In genomic region chr6:141474223-141474622, GRCm38 (mm10) we compare ENCODE assay signal across 23 mouse cellular contexts. TPM values are rescaled to one million over a fixed set of nuclear protein-coding genes. Genes with fewer than 3 reads are reported as not detected.
DNase-seq lines count a peak whose midpoint lies in the region; ATAC-seq lines count a peak whose summit lies in the region.
"Had no signal": no experiment of that assay in that cellular context is flagged by ENCODE, and none has a peak within 500 bp of the region (broad histone marks: within the 10 kb centered on the region; RNA-seq: fewer than 3 reads in every experiment).

No protein-coding gene starts in this region.

- DNase-seq in embryonic facial prominence, embryonic 10.5 days (ENCODE audit: low spot score), result no peak
- DNase-seq in heart, embryonic 10.5 days (ENCODE audit: low spot score), result no peak
- DNase-seq in MN1 (ENCODE audit: low spot score), result peak; percentile 58
- DNase-seq in forelimb bud, embryonic 11.5 days (ENCODE audit: low read depth, low spot score), result peak; percentile 23
- DNase-seq in urinary bladder, postnatal 4 days (ENCODE audit: low spot score in 2 of 2), result no peak
- DNase-seq: adrenal gland, postnatal 25 days; cerebellum, adult 11 months; cerebellum, adult 9-11 months; heart, postnatal 36 days; kidney, adult 2 months; kidney, postnatal 14 days; layer of hippocampus, postnatal 36 days; retina, postnatal 1 day; thymus, postnatal 25 days had no signal

- H3K4me2 ChIP-seq in embryonic facial prominence, embryonic 13.5 days, result no peak overlapping the region
- H3K4me2 ChIP-seq in heart, embryonic 16.5 days (ENCODE audit: low read depth, low read length), result no peak overlapping the region
- H3K4me2 ChIP-seq: hindbrain, embryonic 13.5 days; limb, embryonic 15.5 days; lung, embryonic 14.5 days; midbrain, embryonic 13.5 days; neural tube, embryonic 12.5 days; stomach, embryonic 15.5 days had no signal

- ATAC-seq in embryonic facial prominence, embryonic 13.5 days (ENCODE audit: insufficient number of reproducible peaks, insufficient read depth, low FRiP score, low TSS enrichment, low read depth), result no peak
- ATAC-seq in heart, embryonic 16.5 days (replicated peaks; ENCODE audit: extremely low read depth, insufficient read depth, low FRiP score), result peak; percentile 28; the same call in 1 of the 2 replicates
- ATAC-seq: midbrain, embryonic 13.5 days had no signal

- H3K27me3 ChIP-seq in embryonic facial prominence, embryonic 13.5 days, result no peaks in the 10 kb centered on the region
- H3K27me3 ChIP-seq in embryonic facial prominence, embryonic 10.5 days (replicated peaks; ENCODE audit: low read depth, poor library complexity, severe bottlenecking), result no peaks in the 10 kb centered on the region
- no peaks in the 10 kb centered on the region for H3K27me3 ChIP-seq in heart, embryonic 16.5 days (ENCODE audit: control insufficient read depth, insufficient read depth, low read length)
- no peaks in the 10 kb centered on the region for H3K27me3 ChIP-seq in heart, embryonic 10.5 days (ENCODE audit: insufficient read depth, poor library complexity, severe bottlenecking)
- H3K27me3 ChIP-seq: hindbrain, embryonic 13.5 days; limb, embryonic 15.5 days; midbrain, embryonic 13.5 days; neural tube, embryonic 12.5 days; stomach, embryonic 15.5 days had no signal

- no peak overlapping the region for H3K4me3 ChIP-seq in embryonic facial prominence, embryonic 13.5 days
- H3K4me3 ChIP-seq in embryonic facial prominence, embryonic 10.5 days, result no peak overlapping the region
- H3K4me3 ChIP-seq in heart, embryonic 16.5 days (ENCODE audit: low read length), result no peak overlapping the region
- H3K4me3 ChIP-seq in heart, embryonic 10.5 days, result no peak overlapping the region
- H3K4me3 ChIP-seq: hindbrain, embryonic 13.5 days; limb, embryonic 15.5 days; midbrain, embryonic 13.5 days; neural tube, embryonic 12.5 days; stomach, embryonic 15.5 days had no signal

- peaks cover 5% of the 10 kb centered on the region for H3K4me1 ChIP-seq in embryonic facial prominence, embryonic 13.5 days
- H3K4me1 ChIP-seq in embryonic facial prominence, embryonic 10.5 days, result no peaks in the 10 kb centered on the region
- no peaks in the 10 kb centered on the region for H3K4me1 ChIP-seq in heart, embryonic 16.5 days (ENCODE audit: control insufficient read depth, insufficient read depth, low read length)
- no peaks in the 10 kb centered on the region for H3K4me1 ChIP-seq in heart, embryonic 10.5 days
- H3K4me1 ChIP-seq: hindbrain, embryonic 13.5 days; midbrain, embryonic 13.5 days; neural tube, embryonic 12.5 days; stomach, embryonic 15.5 days had no signal

- no peak overlapping the region for H3K9ac ChIP-seq in embryonic facial prominence, embryonic 13.5 days
- no peak overlapping the region for H3K9ac ChIP-seq in heart, embryonic 16.5 days (ENCODE audit: low read length)
- H3K9ac ChIP-seq: hindbrain, embryonic 13.5 days; limb, embryonic 15.5 days; liver, embryonic 14.5 days; lung, embryonic 14.5 days; midbrain, embryonic 13.5 days; neural tube, embryonic 12.5 days; stomach, embryonic 15.5 days had no signal

- WGBS in embryonic facial prominence, embryonic 13.5 days, result 27% methylated on average over 2 of the region's 2 CpGs
- 78% methylated on average over 2 of the region's 2 CpGs for WGBS in embryonic facial prominence, embryonic 10.5 days
- 31% methylated on average over 2 of the region's 2 CpGs for WGBS in heart, embryonic 16.5 days
- WGBS in heart, embryonic 10.5 days, result 75% methylated on average over 2 of the region's 2 CpGs

- peaks cover 15% of the 10 kb centered on the region for H3K36me3 ChIP-seq in embryonic facial prominence, embryonic 13.5 days
- no peaks in the 10 kb centered on the region for H3K36me3 ChIP-seq in embryonic facial prominence, embryonic 10.5 days (replicated peaks)
- peaks cover 13% of the 10 kb centered on the region for H3K36me3 ChIP-seq in heart, embryonic 16.5 days (ENCODE audit: control insufficient read depth, insufficient read depth)
- H3K36me3 ChIP-seq in heart, embryonic 10.5 days, result peaks cover 16% of the 10 kb centered on the region; the same call in 1 of the 2 replicates
- H3K36me3 ChIP-seq: hindbrain, embryonic 13.5 days; limb, embryonic 15.5 days; midbrain, embryonic 13.5 days; neural tube, embryonic 12.5 days had no signal

- H3K9me3 ChIP-seq in embryonic facial prominence, embryonic 13.5 days, result no peaks in the 10 kb centered on the region
- H3K9me3 ChIP-seq in embryonic facial prominence, embryonic 10.5 days, result no peaks in the 10 kb centered on the region
- H3K9me3 ChIP-seq in heart, embryonic 16.5 days (replicated peaks; ENCODE audit: control insufficient read depth, low read length), result peaks cover 6% of the 10 kb centered on the region
- no peaks in the 10 kb centered on the region for H3K9me3 ChIP-seq in heart, embryonic 10.5 days
- H3K9me3 ChIP-seq: limb, embryonic 15.5 days; midbrain, embryonic 13.5 days; neural tube, embryonic 12.5 days; stomach, embryonic 15.5 days had no signal

- 0 out of 2 replicates have a peak overlapping the region, but pooled peaks have one; percentile 39 for H3K27ac ChIP-seq in embryonic facial prominence, embryonic 13.5 days
- H3K27ac ChIP-seq in embryonic facial prominence, embryonic 10.5 days (replicated peaks), result no peak overlapping the region
- H3K27ac ChIP-seq in heart, embryonic 16.5 days (ENCODE audit: low read length), result no peak overlapping the region
- no peak overlapping the region for H3K27ac ChIP-seq in heart, embryonic 10.5 days
- H3K27ac ChIP-seq: hindbrain, embryonic 13.5 days; limb, embryonic 15.5 days; liver, embryonic 14.5 days; midbrain, embryonic 13.5 days; neural tube, embryonic 12.5 days; stomach, embryonic 15.5 days had no signal

RNA-seq across cellular contexts. Expression of gene Slco1c1, which starts 49.9 kb away (rescaled TPM):
- polyA plus RNA-seq in embryonic facial prominence, embryonic 13.5 days (2015; fragmentation: Nextera tagmentation; extraction: Ambion mirVana), result 0.14 and 0.62 TPM in 2 replicates
- polyA plus RNA-seq in embryonic facial prominence, embryonic 10.5 days (2016; fragmentation: Nextera tagmentation; extraction: Ambion mirVana), result 0.24 TPM in 1 of 2 replicates, not detected in the other
- polyA plus RNA-seq in heart, embryonic 16.5 days (2015; fragmentation: Nextera tagmentation; extraction: Ambion mirVana), result 0.11 and 0.46 TPM in 2 replicates
- polyA plus RNA-seq in heart, embryonic 10.5 days (2016; fragmentation: Nextera tagmentation; extraction: Ambion mirVana), result 0.30 TPM in 1 of 2 replicates, not detected in the other
- polyA plus RNA-seq: lung, embryonic 14.5 days had no signal

Comparison
In these comparisons a context has a peak if more than half of its experiments do, and no peak if none do; other contexts are left out.
1. DNase-seq: peak in MN1 (single experiment) and forelimb bud, embryonic 11.5 days (single experiment); none in embryonic facial prominence, embryonic 10.5 days (single experiment), heart, embryonic 10.5 days (single experiment) and urinary bladder, postnatal 4 days (0 of 2).